Mouse (Mus musculus) urinary bladder, postnatal 4 days (tissue): ENCODE measurements around the gene Ncam1.

Experiments
- DNase-seq, 2 experiments: peaks; one replicate each; pipeline ENCODE4 v3.0.0; 2021 to 2022; ENCODE audit warnings: low spot score in 2 of 2

The Ncam1 gene

GRCm38 (mm10) chr9:49798806-49799205 lies at the start of gene Ncam1:
TSS of gene Ncam1 (minus strand) at chr9:49798925.
- peak; percentile 81 to 83 for DNase-seq

GRCm38 (mm10) chr9:49834013-49834412 lies 35.3 kb upstream of the Ncam1 start:
- no peak for DNase-seq

GRCm38 (mm10) chr9:49827671-49828070 lies 28.9 kb upstream of the Ncam1 start:
- DNase-seq, result no peak

GRCm38 (mm10) chr9:49816115-49816650 lies 17.5 kb upstream of the Ncam1 start:
- DNase-seq, result peak in 1 of 2 experiments; percentile 23

- no peak for DNase-seq
Measured at GRCm38 (mm10) chr9:49814442-49814841, 15.7 kb upstream of the Ncam1 start.

GRCm38 (mm10) chr9:49803222-49803621 lies 4.5 kb upstream of the Ncam1 start:
- DNase-seq, result no peak

GRCm38 (mm10) chr9:49797821-49798571 lies 729 bp downstream of the Ncam1 start:
- peak; percentile 46 to 74 for DNase-seq

GRCm38 (mm10) chr9:49797508-49797820 lies 1.3 kb downstream of the Ncam1 start:
- DNase-seq, result no peak

GRCm38 (mm10) chr9:49796618-49797507 lies 1.9 kb downstream of the Ncam1 start:
- DNase-seq, result peak; percentile 65 to 74

GRCm38 (mm10) chr9:49795881-49796280 lies 2.8 kb downstream of the Ncam1 start:
- no peak for DNase-seq

- no peak for DNase-seq
Measured at GRCm38 (mm10) chr9:49793987-49794550, 4.7 kb downstream of the Ncam1 start.

GRCm38 (mm10) chr9:49793241-49793640 lies 5.5 kb downstream of the Ncam1 start:
- no peak for DNase-seq

GRCm38 (mm10) chr9:49792646-49793045 lies 6.1 kb downstream of the Ncam1 start:
- DNase-seq, result no peak

- no peak for DNase-seq
Measured at GRCm38 (mm10) chr9:49781016-49781772, 17.5 kb downstream of the Ncam1 start.

GRCm38 (mm10) chr9:49777015-49777637 lies 21.6 kb downstream of the Ncam1 start:
- DNase-seq, result no peak

- DNase-seq, result no peak
Measured at GRCm38 (mm10) chr9:49766634-49767033, 32.1 kb downstream of the Ncam1 start.

GRCm38 (mm10) chr9:49760571-49760970 lies 38.2 kb downstream of the Ncam1 start:
- no peak for DNase-seq

- no peak for DNase-seq
Measured at GRCm38 (mm10) chr9:49758436-49758835, 40.3 kb downstream of the Ncam1 start.

GRCm38 (mm10) chr9:49757986-49758385 lies 40.7 kb downstream of the Ncam1 start:
- DNase-seq, result no peak

GRCm38 (mm10) chr9:49757582-49757981 lies 41.1 kb downstream of the Ncam1 start:
- DNase-seq, result no peak

- DNase-seq, result no peak
Measured at GRCm38 (mm10) chr9:49756725-49757124, 42.0 kb downstream of the Ncam1 start.
